Mouse (Mus musculus) adipocyte (in vitro differentiated cells): Measurements from ENCODE around the gene Utp6.
A peak's percentile ranks its signal among the peaks of the same experiment; 100 is the strongest.

Experiments used
- DNase-seq: peaks from one replicate; pipeline ENCODE4 v3.0.0-alpha.2; 2016; ENCODE audit warnings: low spot score

Gene Utp6

GRCm38 (mm10) chr11:79961346-79962124 is 655 bp downstream of the Utp6 start:
- no peak for DNase-seq

- DNase-seq: no peak
These were observed 14.9 kb downstream of the Utp6 start for GRCm38 (mm10) chr11:79947265-79947664.

GRCm38 (mm10) chr11:79943601-79944000 is 18.6 kb downstream of the Utp6 start:
- no peak for DNase-seq

- no peak for DNase-seq
These were observed 19.1 kb downstream of the Utp6 start for GRCm38 (mm10) chr11:79943136-79943535.

GRCm38 (mm10) chr11:79935766-79936165 is 26.4 kb downstream of the Utp6 start:
- no peak for DNase-seq

GRCm38 (mm10) chr11:79922766-79923165 is 39.4 kb downstream of the Utp6 start:
- no peak for DNase-seq

- peak; percentile 20 for DNase-seq
These were observed 40.0 kb downstream of the Utp6 start for GRCm38 (mm10) chr11:79922157-79922556.

- DNase-seq: no peak
These were observed 41.6 kb downstream of the Utp6 start for GRCm38 (mm10) chr11:79920505-79921025.

GRCm38 (mm10) chr11:79919685-79920504 is 42.3 kb downstream of the Utp6 start:
- peak; percentile 94 for DNase-seq

GRCm38 (mm10) chr11:79915696-79916349 is 46.4 kb downstream of the Utp6 start:
- no peak for DNase-seq

- DNase-seq: peak; percentile 44
These were observed 53.3 kb downstream of the Utp6 start for GRCm38 (mm10) chr11:79908600-79909483.

GRCm38 (mm10) chr11:79906920-79907319 is 55.3 kb downstream of the Utp6 start:
- no peak for DNase-seq

- no peak for DNase-seq
These were observed 59.2 kb downstream of the Utp6 start for GRCm38 (mm10) chr11:79902881-79903481.

GRCm38 (mm10) chr11:79901146-79901545 is 61.0 kb downstream of the Utp6 start:
- DNase-seq: no peak

- DNase-seq: no peak
These were observed 69.9 kb downstream of the Utp6 start for GRCm38 (mm10) chr11:79892259-79892658.

GRCm38 (mm10) chr11:79890822-79891221 is 71.4 kb downstream of the Utp6 start:
- DNase-seq: no peak

- DNase-seq: no peak
These were observed 75.2 kb downstream of the Utp6 start for GRCm38 (mm10) chr11:79886961-79887360.

- no peak for DNase-seq
These were observed 75.8 kb downstream of the Utp6 start for GRCm38 (mm10) chr11:79886395-79886794.

- no peak for DNase-seq
These were observed 76.3 kb downstream of the Utp6 start for GRCm38 (mm10) chr11:79885713-79886393.

- DNase-seq: no peak
These were observed 77.4 kb downstream of the Utp6 start for GRCm38 (mm10) chr11:79884784-79885183.
